Mouse (Mus musculus): ENCODE data around the gene Ccdc187.

Gene Ccdc187

DNA sequence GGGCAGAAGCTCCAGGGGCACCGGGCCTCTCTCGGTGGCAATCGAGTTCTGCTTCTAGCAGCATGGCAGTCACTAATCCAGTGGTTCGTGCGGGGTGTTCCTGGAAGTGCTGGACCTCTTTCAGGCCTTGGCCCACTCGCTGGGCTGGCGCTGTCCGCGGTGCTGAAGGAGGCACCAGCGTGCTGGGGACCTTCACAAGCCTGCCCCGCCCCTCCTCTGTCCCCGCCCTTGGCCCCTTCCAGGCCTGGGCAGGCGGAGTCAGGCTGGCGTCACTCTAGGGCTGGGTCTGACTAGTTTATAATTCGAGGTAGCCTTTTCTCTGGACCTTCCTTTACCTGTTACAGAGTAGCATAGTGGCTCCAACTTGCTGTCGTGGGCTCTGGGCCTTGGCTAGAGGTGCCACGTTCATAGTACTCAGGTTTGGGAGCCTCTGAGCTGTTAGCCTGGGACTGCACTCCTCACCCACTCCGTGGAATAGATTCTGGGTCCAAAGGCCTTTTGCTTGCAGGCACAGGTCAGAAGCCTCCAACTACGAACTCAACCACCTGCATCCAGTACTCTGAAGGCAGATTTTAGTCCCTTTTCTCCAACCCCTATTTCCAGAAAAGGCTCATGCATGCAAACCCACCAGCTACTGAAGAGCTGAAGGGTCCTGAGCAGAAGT, 86.1 kb downstream of the Ccdc187 start, which contains the start of gene Lhx3:
Gene Lhx3 (minus strand): TSS at position 164 of the 664 bp plus-strand sequence.
- peak; percentile 19 to 45 for DNase-seq

DNA sequence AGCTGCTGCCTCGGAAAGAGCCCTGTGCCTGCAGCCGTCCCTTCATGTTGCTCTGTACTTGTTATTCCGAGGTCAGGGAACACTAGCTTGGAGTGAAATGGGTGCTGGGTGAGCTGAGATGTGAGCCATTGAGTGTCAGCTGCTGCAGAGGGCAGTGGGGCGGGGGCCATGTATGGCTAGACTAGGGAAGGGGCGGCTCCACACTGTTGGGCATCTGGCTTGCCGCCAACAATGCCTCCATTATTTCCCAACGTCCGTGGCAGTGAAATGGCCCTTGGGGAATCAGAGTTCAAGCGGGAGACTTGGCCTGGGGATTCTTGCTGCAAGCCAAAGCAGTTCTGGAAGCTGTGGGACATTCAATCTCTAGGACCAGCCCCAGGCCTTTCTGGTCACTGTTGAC, 86.8 kb downstream of the Ccdc187 start:
- DNase-seq, result no peak

DNA sequence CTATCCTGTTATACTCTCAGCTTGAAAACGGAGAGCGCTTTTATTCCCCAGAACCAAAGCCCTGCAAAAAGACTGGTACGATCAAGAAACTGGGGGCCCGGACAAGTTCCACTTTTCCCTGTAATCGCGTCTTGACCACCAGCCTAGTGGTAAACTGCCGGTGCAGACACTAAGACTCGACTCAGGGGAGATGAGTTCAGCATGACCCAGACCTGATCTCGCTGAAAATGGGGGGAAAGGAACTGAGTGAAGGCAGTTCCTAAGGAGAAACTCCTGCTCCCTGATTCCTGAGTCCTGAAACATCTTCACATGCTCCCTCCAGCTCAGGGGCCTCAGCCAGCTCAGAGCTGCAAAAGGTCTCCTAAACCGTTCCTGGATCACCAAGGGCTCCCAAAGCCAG, 88.6 kb downstream of the Ccdc187 start:
- DNase-seq, result no peak

DNA sequence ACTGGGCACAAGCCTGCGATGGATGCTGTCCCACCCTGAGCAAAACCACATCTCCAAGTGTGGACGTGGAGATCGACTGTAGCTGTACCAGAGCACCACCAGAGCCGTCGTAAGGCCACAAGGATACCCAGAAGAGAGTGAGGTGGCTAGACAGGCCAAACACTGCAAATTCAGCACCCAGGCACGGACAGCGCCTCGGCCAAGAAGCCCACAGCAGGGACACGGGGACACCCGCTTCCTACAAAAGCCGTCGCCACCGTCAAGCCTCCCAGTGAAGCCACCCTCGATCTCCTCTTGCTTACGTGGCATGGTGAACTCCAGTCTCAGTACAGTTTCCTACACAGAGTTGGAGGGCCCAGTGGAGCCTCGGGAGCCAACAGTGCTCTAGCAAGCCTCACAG, 89.2 kb downstream of the Ccdc187 start:
- DNase-seq, result no peak

DNA sequence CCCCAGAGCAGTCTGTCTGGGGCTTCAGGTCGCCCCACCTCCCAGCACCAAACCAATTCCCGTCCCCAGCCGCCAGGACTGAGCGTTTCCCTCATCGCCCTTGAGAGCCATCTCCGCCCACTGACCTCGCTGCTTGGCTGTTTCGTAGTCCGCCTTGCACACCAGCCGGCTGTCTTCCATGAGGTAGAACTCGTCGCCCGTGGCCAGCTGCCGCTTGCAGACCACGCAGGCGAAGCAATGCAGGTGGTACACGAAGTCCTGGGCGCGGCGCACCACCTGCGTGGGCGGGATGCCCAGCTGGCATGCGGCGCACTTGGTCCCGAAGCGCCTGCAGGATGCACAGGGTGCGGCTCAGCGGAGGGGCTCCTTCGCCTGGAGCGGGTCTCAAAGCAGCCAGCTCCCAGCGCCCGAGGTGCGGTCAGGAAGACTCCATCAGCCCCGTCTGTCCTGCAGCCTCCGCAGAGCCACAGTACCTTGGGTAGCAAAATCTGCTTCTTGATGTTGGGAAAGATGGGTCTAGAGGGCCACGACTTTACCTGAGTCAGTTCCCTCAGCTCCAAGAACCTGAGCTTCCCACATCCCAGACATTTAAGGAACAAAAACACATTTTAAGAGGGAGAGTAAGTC, 91.4 kb downstream of the Ccdc187 start:
- no peak for DNase-seq

GRCm38 (mm10) chr2:26201926-26202848, 92.2 kb downstream of the Ccdc187 start:
- no peak for DNase-seq

GRCm38 (mm10) chr2:26198488-26198887, 95.9 kb downstream of the Ccdc187 start:
- no peak for DNase-seq

GRCm38 (mm10) chr2:26194552-26195339, 99.6 kb downstream of the Ccdc187 start:
- DNase-seq, result no peak

Measured in spleen, adult 18-20 months (tissue).